Mouse (Mus musculus): ENCODE data around the gene Tnfrsf8.

The Tnfrsf8 gene

DNA sequence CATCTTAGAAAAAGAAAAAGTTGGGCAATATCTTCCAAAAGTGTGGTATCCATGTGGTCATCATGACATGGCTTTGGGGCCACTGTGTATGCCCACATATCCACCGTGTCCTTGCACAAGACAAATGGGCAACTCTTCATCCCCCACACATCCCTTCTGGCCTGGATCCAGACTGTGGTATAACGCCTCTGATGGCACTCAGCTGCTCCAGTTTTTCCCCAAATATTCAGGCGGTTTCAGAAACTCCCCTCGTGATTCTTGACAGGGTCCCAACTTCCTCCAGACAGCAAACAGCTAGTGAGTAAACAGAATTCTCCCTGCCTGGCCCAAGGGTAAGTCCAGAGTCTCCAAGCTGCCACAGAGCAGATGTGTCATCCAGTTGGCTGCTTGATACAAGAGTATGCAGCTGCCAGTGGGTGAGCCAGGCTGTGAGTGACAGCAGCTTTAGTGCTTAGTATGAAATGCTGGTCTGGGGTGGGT is 47.3 kb downstream of the Tnfrsf8 start:
- no peak for DNase-seq

DNA sequence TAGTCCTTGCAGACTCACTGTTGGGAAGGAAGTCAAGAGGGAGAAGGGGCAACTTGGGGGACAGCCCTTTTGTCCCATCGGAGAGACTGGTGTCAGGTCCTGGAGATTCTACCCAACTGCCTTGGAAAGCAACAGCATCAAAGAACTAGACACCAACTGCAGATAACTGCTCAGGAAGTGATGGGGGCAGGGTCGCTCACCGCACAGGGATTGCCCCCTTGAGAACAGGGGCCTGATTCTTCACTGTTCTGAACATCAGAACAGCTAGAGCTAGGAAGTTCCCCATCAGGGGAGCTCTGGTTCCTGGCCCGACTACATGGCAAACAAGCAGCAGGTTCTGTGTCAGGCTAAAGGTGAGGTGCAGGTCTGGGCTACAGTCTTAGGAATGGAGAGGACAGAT is 48.5 kb downstream of the Tnfrsf8 start:
- DNase-seq, result no peak

DNA sequence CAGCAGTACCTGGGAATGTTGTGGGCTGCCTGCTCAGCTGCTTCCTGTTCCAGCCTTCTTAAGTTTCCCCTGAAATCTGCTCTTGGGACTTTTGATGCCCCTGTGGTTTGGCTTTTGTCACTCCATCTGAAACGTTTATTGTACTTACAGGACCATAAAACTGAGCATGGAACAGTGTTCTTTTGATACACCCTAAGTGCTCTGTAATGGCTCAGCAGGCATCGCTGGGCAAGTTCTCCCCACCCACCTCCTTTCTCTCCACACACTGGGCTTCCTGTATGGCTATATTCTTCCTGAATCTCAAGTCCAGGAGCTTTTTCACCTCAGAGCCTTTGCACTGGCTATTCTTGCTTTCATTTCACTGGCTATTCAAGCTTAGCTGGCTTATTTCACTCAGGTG is 50.2 kb downstream of the Tnfrsf8 start:
- no peak for DNase-seq

DNA sequence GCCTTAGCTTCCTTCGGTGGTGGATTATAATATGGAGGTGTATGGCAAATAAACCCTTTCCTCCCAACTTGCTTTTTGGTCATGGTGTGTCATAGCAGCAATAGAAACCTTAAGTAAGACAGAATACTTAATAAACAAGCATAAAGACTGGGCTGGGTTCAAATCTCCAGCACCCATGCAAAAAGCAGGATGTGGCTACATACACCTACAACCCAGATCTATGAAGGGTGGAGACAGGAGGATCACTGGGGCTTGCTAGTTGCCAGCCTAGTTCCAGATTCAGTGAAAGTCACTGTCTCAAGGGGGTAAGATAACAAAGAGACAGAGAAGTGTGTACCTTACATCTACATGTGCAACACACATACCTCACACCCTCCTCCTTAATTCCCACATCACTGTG is 51.4 kb downstream of the Tnfrsf8 start:
- no peak for DNase-seq

DNA sequence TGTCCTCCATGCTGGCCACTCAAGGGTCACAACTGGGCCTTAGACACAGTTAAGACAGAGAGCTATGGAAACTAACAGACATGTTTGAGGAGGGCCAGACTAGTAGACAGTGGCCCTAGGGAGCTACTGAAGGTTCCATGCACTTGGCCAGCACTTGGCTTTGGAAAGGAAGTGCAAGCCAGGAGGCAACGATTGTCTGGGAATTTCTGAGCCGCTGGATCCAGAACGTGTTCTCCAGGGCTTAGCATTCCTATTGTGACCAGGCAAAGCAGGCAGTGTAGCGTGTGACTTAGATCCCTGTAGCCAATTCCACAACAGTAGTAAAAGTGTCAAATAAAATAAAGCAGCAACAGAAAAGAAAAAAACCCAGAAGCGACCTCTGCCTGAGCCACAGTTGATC is 54.2 kb downstream of the Tnfrsf8 start:
- DNase-seq, result no peak

DNA sequence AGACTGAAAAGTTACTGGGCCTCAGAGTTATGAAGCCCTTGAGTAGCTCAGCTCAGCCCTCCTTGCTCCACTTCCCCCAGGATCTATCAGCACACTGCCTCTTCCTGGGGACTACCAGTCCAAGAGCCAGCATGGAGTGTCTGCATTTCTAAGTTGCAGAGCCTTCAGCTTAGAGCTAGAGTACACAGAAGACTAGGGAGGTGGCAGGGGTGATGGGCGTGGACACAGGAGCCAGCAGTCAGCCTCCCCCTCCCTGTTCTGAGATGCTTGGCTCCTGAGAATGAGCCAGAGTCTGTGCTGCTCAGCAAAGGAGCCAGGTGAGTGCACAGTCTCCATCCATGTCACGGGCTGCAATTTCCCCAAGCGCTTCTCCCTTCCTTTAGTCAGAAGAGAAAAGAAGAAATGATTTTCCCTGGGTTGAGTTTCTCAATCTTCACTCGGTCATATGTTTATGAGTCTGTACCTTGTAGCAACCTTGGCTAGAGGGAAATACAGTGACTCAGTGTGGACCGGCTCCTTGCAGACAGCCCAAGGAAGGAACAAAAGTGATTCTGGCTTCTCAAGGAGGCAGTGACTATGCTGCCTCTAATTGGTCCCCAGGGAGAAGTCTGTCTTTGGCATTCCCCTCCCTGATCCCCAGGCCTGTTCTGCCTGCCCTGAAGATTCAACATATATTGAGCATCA is 57.1 kb downstream of the Tnfrsf8 start:
- DNase-seq, result no peak

DNA sequence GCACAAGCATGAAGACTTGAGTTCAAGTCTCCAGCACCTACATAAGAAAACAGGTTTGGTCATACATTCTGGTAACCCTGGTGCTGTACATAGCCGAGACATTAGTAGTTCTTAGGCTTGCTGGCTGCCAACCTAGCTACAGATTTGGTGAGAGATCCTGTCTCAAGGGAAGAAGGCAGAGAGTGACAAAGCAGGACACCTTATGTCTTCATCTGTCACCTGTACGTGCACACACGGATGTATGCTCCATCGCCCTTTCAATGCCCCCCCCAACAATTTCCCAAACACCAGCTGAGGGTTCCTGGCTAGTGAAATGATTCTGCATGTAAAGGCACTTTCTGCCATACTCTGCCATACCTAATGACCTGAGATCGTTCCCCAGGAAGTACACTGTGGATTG is 58.8 kb downstream of the Tnfrsf8 start:
- DNase-seq, result no peak

DNA sequence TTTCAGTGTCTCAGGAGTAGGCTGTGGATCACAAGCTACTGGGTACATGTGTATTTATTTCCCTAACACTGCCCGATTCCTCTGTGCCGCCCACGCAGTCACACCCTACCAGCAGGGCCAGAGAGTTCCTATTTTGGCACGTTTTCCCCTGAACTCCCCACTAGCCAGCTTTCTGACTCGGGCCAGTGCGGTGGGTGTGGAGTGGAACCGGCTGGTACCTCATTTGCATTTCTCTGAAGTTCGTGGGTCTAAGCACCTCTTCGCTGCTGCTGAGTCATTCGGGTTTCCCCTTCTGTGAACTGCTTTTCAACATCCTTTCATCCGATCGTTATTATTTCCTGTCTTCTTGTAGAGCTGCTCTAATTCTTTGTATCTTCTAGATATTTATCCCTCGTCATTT is 60.5 kb downstream of the Tnfrsf8 start:
- DNase-seq, result no peak

DNA sequence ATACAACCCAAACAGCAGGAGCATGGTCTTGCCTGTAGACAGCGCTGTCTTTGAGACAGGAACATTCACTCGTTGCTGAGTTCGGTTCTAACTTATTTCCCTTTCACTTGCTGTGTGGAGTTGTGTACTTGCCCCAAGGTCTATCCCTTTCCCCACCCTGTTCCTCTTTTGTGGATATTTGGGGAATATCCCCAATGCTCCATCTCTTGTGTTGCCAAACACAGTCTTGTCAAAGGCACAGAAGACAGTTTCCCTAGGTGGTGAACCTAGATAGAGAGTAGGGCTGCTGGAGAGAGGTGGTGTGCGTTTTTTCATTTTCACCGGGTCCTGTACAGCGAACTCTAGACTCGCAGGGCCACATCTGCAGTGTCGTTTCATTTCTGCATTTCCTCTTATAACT is 62.4 kb downstream of the Tnfrsf8 start:
- DNase-seq, result no peak

DNA sequence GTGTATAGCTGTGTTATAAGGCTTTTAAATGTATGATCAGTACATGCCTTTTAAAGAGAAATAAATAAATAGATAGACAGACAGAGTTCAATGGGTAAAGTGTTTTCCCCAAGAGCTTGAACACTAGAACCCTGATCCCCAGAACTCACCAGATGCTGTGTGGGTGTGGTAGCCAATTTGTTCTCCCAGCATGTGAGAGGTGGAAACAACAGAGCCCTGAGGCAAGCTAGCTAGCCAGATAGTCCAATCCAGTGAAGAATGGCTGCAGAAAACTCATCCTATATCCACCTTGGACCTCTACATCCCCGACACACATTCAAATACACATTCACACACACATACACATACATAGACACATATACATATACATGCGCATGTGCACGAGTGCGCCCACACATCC is 63.4 kb downstream of the Tnfrsf8 start:
- DNase-seq, result no peak

DNA sequence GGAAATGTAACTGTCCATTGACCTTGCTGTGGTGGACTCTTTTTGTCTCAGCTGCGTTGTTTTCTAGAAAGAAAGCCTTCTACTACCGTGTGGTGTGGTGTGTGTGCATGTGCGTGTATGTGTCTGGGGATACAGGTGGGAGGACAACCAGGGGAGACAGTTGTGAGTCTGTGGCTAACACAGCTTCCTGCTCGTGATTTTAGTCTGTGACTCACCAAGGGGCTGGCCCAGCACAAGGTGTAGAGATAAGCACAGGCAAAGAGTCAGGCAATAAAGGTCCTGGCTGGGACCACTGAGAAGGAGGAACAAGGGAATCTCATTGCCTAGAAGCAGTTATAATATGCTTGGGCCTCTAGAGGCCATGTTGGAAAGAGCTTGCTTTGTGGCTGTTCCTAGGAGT is 65.0 kb downstream of the Tnfrsf8 start:
- no peak for DNase-seq

DNA sequence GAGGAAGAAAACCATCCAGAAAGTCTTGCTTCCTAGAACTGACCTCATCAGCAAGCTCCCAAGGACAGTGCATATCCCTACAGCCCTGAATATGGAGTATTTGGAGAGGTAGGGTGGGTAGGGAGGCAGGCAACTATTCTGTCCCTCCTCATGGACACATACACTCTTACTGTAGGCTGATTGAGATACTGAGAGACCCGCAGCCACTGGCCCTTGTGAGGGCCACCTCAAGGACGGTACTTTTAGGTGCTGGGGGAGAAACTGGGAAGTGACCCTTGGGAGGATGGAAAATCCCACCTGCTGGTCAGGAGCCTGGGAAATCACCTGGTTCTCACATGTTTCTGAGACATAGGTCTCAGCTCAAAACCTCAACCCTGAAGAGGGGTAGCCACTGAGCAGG is 67.4 kb downstream of the Tnfrsf8 start:
- no peak for DNase-seq

DNA sequence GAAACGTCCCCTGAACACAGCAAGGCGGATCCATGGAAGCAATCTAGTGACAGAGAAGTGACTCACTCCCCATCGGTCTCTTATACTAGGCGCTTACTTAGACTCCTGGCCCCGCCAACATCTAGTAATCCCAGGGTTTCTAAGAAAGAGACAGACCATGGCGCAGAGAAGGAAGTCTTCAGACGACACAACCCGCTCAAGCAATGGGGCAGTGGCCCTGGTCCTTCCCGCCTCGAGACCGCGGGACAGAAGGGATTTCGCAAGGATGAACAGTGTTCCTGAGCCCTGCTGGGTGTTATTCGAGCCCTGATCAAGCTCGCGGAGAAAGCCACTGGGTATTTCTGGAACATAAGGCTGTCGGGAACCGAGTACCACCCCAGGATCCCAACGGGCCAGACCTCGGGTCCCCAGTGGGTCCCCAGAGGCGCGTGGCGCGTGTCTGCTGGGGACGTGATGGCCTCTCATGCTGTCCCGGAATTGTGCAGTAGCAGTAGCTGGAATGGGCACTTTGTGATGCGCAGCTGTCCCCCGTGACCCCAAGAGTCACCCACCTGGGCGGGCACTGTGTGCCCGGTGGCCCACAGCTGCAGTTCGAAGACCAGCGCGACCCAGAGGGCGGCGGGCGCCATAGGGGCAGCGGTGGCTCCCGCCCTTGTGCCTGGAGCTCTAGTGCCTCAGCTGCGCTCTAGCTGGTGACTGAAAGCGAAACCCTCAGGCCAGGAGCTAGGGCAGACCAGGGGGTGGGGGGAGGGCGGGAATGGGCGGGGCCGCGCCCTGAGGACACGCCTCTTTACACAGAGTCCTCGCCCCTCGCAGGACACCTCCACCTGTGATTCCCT is 68.6 kb downstream of the Tnfrsf8 start, which contains the start of gene Tnfrsf1b:
Gene Tnfrsf1b, minus strand, starts transcription at position 698 of the 839 bp plus-strand sequence.
- DNase-seq, result peak; percentile 51

DNA sequence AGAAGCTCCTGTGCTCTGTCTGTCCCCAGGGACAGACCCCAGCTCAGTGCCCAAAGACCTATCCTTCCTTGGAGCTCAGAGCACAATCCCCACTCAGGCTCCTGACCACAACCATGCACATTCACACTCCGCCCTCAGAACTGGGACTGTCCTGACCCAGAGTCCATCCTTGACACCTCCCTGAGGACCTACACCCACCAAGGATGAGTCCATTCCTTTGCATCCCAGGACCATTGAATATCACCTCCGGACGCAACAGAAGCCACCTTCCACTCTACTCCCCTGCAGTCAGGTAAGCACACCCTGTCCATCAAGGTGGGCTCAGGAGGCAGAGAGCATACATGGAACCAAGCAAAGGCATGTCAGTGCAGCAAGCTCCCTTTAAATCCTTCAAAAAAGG is 69.4 kb downstream of the Tnfrsf8 start:
- no peak for DNase-seq

DNA sequence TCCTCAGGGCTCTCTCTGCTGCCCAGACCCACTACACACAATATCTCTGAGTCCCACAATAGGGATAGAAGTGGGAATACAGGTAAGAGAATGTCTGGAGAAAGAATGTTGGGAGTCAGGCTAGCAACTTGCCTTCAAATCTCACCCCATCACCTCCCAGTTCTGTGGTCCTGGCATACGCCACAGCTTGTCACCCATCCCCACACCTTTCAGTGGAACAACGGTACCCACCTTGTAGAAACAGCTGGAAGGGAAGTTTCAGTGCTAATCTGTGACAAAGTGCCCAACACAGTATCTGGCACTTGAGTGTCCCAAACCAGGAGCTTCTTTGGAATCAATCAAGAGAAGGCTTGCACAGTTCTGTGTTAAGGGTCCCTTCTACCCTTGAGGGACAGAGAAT is 70.3 kb downstream of the Tnfrsf8 start:
- no peak for DNase-seq

DNA sequence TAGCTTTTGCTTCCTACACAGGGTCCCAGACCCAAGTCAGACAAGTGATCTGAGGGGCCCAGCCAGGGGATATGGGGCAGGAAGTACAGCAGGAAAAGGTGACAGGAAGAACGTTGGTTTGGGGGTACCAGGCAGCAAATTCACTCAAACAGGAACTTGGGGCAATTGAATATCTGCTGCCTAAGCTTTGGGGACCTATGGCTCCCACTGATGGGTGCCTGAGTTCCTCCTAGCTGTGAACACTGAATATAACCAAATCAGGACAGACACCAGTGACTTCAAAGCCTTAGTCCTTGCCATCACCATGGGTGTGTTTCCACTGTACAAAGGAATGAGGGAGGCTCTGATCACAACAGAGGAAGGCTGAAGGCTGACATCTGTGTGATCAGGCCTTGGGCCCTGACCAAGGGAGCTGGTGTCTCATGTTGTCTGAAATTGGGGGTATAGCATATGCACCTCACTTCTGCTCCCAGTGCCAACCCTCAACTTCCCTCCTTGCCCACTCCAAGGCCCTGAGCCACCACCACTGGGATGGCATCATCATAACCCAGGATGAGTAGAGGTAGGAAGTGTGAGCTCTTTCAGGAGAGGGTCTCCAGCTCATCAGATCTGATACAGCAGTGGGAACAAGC is 72.1 kb downstream of the Tnfrsf8 start:
- DNase-seq, result no peak

DNA sequence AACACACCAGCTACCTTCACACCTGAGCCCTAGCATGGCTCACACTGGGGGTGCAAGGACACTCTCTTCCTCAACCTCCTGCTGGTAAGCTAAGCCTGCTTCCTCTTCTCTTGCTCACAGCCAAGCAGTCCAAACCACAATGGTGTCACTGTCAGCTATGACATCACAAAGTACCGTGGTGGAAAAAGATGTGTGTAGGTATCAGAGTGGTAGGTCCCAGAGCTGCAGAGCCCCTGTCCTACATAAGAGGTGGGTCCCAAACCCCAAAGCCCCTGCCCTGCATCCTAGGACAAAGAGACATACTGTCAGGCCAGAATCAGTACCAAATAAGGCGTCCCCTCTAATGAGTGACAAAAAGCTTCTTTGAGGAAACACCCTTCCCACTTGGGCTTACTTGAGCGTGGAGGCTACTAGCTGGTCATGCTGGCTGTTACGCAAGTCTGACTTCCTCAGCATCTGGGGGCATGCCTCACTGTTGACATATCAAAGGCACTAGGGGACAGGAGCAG is 74.2 kb downstream of the Tnfrsf8 start:
- DNase-seq, result peak; percentile 21

DNA sequence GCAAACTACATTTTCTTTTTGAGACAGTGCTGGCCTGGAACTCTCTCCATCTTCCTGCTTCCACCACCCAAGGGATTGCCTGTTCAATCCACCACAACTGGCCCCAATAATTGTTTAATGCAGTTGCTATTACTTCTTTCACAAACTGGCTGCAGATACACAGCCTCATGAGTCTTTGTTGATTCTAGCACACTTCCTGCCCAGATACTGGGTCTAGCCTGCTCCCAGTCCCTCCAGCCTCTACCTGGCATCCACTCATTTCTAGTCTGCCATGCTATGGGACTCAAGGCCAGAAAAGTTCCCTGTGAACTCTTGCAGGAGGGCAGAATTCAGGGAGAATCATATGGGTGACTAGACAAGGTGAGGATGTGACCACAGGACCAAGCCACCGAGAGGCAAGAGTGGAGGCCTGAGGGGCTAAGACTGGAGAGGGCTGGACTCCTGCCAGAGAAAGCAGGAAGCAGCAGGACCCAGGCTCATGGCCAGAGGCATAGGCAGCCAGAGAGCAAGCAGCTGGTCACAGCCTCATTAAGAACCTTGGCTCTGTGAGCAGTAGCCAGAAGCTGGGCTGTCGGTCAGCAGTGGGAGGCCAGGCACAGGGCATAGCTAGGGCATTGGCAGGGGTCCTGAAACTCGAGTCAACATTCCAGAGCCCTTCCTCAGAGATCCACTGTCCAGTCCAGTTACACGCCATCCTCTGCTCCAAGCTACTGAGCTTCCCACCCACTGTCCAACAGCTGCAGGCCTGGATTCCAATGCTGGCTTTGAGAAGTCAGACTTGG is 75.7 kb downstream of the Tnfrsf8 start:
- DNase-seq, result peak; percentile 88

DNA sequence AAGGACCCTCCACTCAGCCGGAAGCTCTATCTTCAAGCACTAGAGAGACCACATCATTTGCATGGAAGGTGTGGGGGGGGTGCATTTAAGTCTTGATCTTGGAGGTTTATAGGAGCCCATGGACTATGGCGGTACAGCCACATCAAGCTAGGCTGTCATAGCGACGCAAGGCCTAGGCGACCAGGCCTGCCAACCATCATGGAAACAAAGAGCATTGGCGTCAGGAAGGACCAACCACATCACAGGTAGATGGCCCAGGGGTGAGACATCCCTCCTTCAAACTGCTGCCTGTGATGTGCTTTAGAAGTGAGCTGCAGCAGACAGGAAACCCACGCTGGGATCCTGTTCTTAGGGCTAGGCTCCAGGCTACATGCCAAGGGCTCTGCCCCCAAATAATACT is 78.9 kb downstream of the Tnfrsf8 start:
- no peak for DNase-seq

DNA sequence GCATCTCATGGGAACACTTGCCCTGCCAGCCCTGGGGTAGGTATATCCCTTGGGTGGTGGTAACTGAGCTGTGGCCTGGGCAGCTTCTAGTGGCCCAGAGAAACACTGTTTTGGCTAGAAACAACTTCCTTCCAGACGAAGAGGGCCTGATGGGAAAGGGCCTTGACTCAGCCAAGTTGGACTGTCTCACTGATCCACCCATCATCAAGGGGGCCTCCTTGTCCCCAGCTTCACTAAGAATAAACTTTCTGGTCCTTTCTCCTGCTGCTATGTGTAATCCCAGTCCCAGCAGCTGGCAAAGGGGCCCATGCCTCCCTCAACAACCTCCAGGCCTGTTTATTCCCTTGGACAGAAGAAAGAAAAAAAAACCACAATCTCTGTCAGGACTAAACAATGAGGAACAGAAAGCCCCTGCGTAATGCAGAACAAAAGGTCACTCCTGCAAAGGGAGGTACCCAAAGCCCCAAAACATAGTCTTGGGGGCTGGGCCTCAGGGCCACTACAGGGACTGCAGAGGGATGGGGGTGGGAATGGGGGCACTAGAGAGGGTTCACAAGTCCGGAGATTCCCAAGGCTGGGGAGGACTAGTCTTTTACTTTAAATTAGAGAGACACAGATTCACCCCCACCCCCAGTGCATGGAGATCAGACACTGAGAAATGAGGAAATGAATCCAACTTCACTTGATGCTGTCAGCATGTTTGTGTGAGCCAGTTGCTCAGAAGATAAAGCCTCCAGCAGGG is 81.3 kb downstream of the Tnfrsf8 start:
- DNase-seq, result no peak

DNA sequence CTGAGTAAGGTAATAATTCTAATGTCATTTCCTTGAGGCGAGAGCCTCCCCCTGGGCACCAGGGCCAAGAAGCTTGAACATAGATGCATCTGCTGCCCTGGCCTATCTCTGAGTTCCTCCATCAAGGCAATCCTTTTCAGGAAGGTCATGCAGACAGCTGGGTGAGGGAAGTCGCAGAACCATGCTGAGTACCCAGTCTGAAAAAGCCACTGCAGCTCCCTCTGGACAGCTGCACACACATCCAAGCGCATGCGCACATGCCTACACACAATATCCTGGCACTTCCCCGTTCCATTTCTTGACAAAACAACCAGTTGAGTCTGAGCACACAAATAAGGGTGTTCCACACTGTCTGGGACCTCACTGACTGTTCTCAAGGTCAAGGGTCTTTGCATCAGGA is 83.2 kb downstream of the Tnfrsf8 start:
- DNase-seq, result no peak

DNA sequence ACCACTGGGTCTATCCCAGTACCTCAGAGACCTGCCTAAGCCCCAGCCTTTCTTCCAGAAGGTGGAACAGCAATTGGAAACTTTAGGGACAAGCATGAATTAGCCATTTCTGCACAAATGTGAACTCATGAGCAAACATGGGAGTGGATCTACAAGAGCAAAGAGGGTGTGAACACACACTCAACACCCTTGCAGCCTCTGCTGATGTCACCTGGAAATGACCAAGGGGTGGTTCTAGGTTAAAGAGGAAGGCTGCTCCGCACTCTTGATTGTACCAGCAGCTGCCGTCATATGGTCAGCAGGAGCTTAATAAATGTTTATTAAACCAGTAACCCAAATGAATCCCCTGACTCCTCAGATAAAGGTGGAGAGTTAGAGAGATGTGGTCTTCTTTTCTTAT is 84.3 kb downstream of the Tnfrsf8 start:
- DNase-seq, result no peak

Measured in kidney, postnatal 10 days (tissue).